Mouse (Mus musculus) liver, embryonic 14.5 days (tissue): ENCODE data around the gene Gbp2b. TPM values are rescaled to one million over a fixed set of nuclear protein-coding genes. Genes with fewer than 3 reads are reported as not detected.

ENCODE experiments used
- ATAC-seq: fragments of 200-750 bp; cut with Nextera tagmentation; 2 replicates; pipeline ENCODE4 v1.8.0; 2017; ENCODE audit warnings: moderate number of reproducible peaks, mild to moderate bottlenecking, moderate library complexity; ENCODE audit not compliant: insufficient read depth
- DNase-seq, 3 experiments: peaks; one replicate each; pipeline ENCODE4 v3.0.0-alpha.2; 2012 to 2013; ENCODE audit warnings: low read depth in 3 of 3, low spot score in 3 of 3
- H3K27ac ChIP-seq: fragments of 300-500 bp; sonication (generic); 2 replicates; pipeline ENCODE4 v1.5.1; 2014; ENCODE audit warnings: moderate library complexity, mild to moderate bottlenecking, control low read depth, inconsistent platforms
- H3K27me3 ChIP-seq: fragments of 300-500 bp; sonication (generic); 2 replicates; pipeline ENCODE4 v1.6.1; 2014; ENCODE audit warnings: mild to moderate bottlenecking, low read length, moderate library complexity; ENCODE audit not compliant: control insufficient read depth, insufficient read depth
- H3K36me3 ChIP-seq: fragments of 300-500 bp; sonication (generic); replicated peaks from 2 replicates; pipeline ENCODE4 v1.6.1; 2014; ENCODE audit warnings: low read depth; ENCODE audit not compliant: control insufficient read depth, insufficient read depth
- H3K4me1 ChIP-seq, 2 experiments: fragments of 200-500 bp in 1 of 2; fragments of 300-500 bp in 1 of 2; sonication (generic) in 1 of 2; replicated peaks; 2 replicates each; pipeline ENCODE4 v1.6.1; 2012 to 2014; ENCODE audit warnings: antibody characterized with exemption in 1 of 2, inconsistent platforms in 1 of 2, low read length in 1 of 2; ENCODE audit not compliant: control insufficient read depth in 2 of 2, insufficient read depth in 2 of 2
- H3K4me2 ChIP-seq: fragments of 300-500 bp; sonication (generic); 2 replicates; pipeline ENCODE4 v1.6.1; 2014; ENCODE audit warnings: low read depth, mild to moderate bottlenecking, control low read depth, moderate library complexity
- H3K4me3 ChIP-seq, 2 experiments: fragments of 200-500 bp in 1 of 2; fragments of 300-500 bp in 1 of 2; sonication (generic) in 1 of 2; 2 replicates each; pipeline ENCODE4 v1.5.1; 2012 to 2014; ENCODE audit warnings: low read depth in 2 of 2, low read length in 2 of 2, mild to moderate bottlenecking in 2 of 2, control low read depth in 1 of 2, inconsistent platforms in 1 of 2, moderate library complexity in 1 of 2; ENCODE audit not compliant: insufficient read depth in 1 of 2
- H3K9ac ChIP-seq: fragments of 300-500 bp; sonication (generic); replicated peaks from 2 replicates; pipeline ENCODE4 v1.6.1; 2014; ENCODE audit warnings: mild to moderate bottlenecking, control low read depth, moderate library complexity
- H3K9me3 ChIP-seq: fragments of 300-500 bp; sonication (generic); 2 replicates; pipeline ENCODE4 v1.6.1; 2016; ENCODE audit warnings: low read length, mixed read lengths; ENCODE audit not compliant: control insufficient read depth
- CTCF ChIP-seq: IDR thresholded peaks from 2 replicates; pipeline ENCODE4 v1.5.1; 2016; ENCODE audit warnings: antibody characterized with exemption, low read depth, control low read depth
- EP300 ChIP-seq: IDR thresholded peaks from 2 replicates; pipeline ENCODE4 v1.6.1; 2016; ENCODE audit warnings: antibody characterized with exemption, low read depth
- WGBS: fragments of 180-500 bp; shearing (Covaris S2); extraction: QIAGEN DNeasy Blood & Tissue Kit; methylation state at CpG from one replicate; pipeline ENCODE4 v1.1.7; 2014; ENCODE audit not compliant: insufficient replicate concordance; 5-methylcytosine and 5-hydroxymethylcytosine counted together
- polyA plus RNA-seq, 2 experiments: library from polyadenylated mRNA; depleted of rRNA in 1 of 2; stranded (reverse) in 1 of 2; unstranded in 1 of 2; fragments of >200 nt; fragmentation: Nextera tagmentation in 1 of 2; extraction: Ambion mirVana in 1 of 2; gene quantifications; 2 replicates each; pipeline versions ENCODE4 v1.2.1 to v1.2.3; 2012 to 2014

Gbp2b gene
- polyA plus RNA-seq, 2 experiments: 0.01 TPM; not detected in 1

DNA sequence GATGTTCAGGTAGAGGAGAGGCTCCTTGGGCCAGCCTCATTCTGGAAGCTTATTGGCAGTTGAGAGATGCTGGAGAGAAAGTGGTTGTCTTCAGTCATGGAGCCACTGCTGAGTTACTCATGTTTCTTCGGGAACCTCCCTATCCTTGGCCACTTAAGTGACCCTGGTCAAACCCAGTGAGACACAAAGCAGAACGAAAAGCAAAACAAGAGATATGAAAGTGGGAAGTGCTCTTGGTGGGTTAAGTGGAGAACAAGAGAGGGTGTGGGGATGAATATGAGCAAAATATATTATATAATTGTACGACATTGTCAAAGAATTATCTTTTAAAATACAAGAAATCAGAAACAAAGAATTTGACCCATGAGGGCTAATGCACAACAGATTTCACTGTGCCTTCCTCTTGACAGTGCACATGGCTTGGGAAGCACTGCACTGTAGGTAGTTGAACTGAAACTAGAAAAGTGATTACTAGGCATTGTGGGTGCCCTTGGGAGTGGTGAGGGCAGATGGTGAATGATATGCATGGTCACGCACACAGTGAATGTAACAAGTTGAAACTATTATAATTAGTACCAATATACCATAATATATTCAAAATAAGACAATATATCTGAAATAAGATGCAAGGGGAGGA, 4.1 kb upstream of the Gbp2b start:
- Histone ChIP-seq H3K27ac (no peak overlapping the region), H3K36me3 (no peaks in the 10 kb centered on the region), H3K27me3 (no peaks in the 10 kb centered on the region), H3K9me3 (no peaks in the 10 kb centered on the region), H3K4me2 (no peak overlapping the region), H3K4me3 (no peak overlapping the region), H3K4me1 (no peaks in the 10 kb centered on the region), H3K9ac (no peak overlapping the region)
- ATAC-seq (no peak), DNase-seq (no peak)
- TF ChIP-seq EP300 (no peak), CTCF (no peak)
- 66% methylated on average over 4 of the region's 4 CpGs for WGBS

DNA sequence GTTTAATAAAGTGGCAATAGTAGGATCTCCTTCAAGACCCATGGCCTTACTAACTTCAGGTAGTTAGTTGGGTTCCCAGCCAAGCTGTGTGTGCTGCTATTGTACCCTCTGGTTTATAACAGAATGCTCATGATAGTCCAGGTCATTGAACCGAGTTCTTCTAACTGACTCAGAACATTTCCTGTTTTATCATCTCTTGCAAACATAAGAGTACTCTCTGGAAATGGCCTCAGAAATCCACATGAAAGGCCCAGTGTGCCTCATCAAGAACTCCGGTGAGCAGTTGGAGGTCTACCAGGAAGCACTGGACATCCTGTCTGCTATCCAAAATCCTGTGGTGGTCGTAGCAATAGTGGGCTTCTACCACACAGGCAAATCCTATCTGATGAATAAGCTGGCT, 3.3 kb downstream of the Gbp2b start:
- no peak for DNase-seq
- H3K27me3 ChIP-seq: no peaks in the 10 kb centered on the region
- 38% methylated on average over 3 of the region's 3 CpGs for WGBS
- H3K27ac ChIP-seq: no peak overlapping the region
- TF ChIP-seq CTCF (no peak), EP300 (no peak)
- no peak overlapping the region for H3K4me2 ChIP-seq
- no peaks in the 10 kb centered on the region for H3K36me3 ChIP-seq
- no peak overlapping the region for H3K4me3 ChIP-seq
- no peak overlapping the region for H3K9ac ChIP-seq
- no peak for ATAC-seq
- no peaks in the 10 kb centered on the region for H3K9me3 ChIP-seq
- H3K4me1 ChIP-seq: no peaks in the 10 kb centered on the region

DNA sequence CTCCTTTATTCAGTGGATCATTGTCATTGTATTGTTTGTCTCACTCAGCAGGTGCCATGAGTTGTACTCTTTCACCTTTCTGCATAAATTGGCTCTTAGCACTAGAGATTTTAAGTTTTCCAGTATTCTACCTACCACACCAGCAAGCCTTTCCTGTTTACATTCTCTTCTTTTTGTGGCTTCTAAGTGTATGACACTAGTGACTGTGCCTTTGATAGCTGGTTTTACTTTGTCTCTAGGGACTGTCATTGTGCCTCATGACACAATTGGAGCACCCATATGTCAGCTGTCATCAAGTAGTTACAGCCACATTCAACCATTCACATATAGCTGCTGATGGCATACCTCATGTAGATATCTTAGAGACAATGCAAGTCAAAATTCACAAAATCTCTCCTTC, 7.0 kb downstream of the Gbp2b start:
- DNase-seq: no peak
- Histone ChIP-seq H3K4me1 (no peaks in the 10 kb centered on the region), H3K9ac (no peak overlapping the region), H3K4me2 (no peak overlapping the region), H3K27ac (no peak overlapping the region), H3K9me3 (no peaks in the 10 kb centered on the region), H3K4me3 (no peak overlapping the region), H3K27me3 (no peaks in the 10 kb centered on the region), H3K36me3 (no peaks in the 10 kb centered on the region)
- no peak for TF ChIP-seq EP300
- no peak for TF ChIP-seq CTCF
- ATAC-seq: no peak

DNA sequence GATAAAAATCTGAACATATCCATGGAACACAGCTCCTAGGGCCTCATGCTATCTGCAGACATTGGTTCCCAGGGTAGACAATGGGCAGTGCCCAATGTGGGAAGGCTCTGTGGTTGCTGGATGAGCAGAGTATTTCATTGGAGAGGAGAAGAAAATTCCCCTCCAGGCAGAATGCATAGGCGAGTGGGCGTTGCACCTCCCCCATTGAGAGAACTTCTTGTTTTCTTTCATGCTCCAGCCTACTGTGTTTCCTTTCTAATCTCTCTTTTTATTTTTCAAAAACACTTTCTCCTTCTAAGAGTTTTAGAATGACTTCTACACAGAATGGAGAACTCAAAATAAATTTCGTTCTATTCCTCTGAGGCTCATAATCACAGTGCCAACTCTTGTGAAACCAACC, 24.0 kb downstream of the Gbp2b start:
- DNase-seq: no peak
- Histone ChIP-seq H3K9me3 (no peaks in the 10 kb centered on the region), H3K4me3 (no peak overlapping the region), H3K36me3 (no peaks in the 10 kb centered on the region), H3K27ac (no peak overlapping the region), H3K4me1 (no peaks in the 10 kb centered on the region; a peak in 2 of 4 replicates), H3K4me2 (no peak overlapping the region), H3K27me3 (no peaks in the 10 kb centered on the region), H3K9ac (no peak overlapping the region)
- 61% methylated on average over 3 of the region's 3 CpGs for WGBS
- TF ChIP-seq CTCF: no peak
- no peak for TF ChIP-seq EP300
- no peak for ATAC-seq

DNA sequence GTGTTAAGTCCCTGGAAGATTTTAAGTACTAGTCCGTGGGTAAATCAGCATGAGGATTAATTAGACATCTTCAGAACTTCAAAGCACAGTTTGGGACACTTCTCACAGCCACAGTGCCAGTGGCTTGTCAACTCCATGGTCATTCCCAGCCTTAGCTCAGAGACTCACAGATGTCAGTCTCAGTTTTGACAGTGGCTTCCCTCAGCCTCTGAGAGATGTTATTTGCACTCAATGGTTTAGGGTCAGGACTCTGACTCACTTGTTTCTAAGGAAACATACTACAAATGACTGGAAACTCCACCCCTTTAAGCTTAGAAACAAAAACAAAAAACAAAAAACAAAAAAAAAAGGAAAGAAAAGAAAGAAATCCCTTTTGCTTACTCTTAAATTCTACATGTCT, 25.0 kb downstream of the Gbp2b start:
- DNase-seq: no peak
- ATAC-seq: no peak
- H3K27ac ChIP-seq: no peak overlapping the region
- H3K4me2 ChIP-seq: no peak overlapping the region
- H3K9me3 ChIP-seq: no peaks in the 10 kb centered on the region
- TF ChIP-seq EP300: no peak
- no peak for TF ChIP-seq CTCF
- WGBS: 24% methylated on average over 1 of the region's 1 CpGs
- H3K27me3 ChIP-seq: no peaks in the 10 kb centered on the region
- H3K36me3 ChIP-seq: no peaks in the 10 kb centered on the region
- no peak overlapping the region for H3K4me3 ChIP-seq
- no peaks in the 10 kb centered on the region; a peak in 2 of 4 replicates for H3K4me1 ChIP-seq
- H3K9ac ChIP-seq: no peak overlapping the region
